Mouse (Mus musculus): ENCODE measurements at regions not wholly inside any gene's neighbourhood (a gene's known extent, or its start where the extent isn't known, plus 50 kb on each side); places are given as distances from the start of the nearest gene placed in this dataset.

- no peak overlapping the region for H3K4me2 ChIP-seq
- H3K9me3 ChIP-seq: no peaks in the 10 kb centered on the region
- H3K27me3 ChIP-seq: no peaks in the 10 kb centered on the region
- no peak overlapping the region for H3K9ac ChIP-seq
- no peaks in the 10 kb centered on the region for H3K36me3 ChIP-seq
- no peak overlapping the region for H3K27ac ChIP-seq (replicated peaks)
- H3K4me1 ChIP-seq (replicated peaks): 0 out of 2 replicates have a peak, but pooled peaks cover 4% of the 10 kb centered on the region
- WGBS: 88% methylated on average over 6 of the region's 6 CpGs
- no peak overlapping the region for H3K4me3 ChIP-seq
- ATAC-seq (ENCODE audit: low read depth): no peak
Measured at GRCm38 (mm10) chr17:67569865-67570264, 62.7 kb downstream of the Lrrc30 start.

DNA sequence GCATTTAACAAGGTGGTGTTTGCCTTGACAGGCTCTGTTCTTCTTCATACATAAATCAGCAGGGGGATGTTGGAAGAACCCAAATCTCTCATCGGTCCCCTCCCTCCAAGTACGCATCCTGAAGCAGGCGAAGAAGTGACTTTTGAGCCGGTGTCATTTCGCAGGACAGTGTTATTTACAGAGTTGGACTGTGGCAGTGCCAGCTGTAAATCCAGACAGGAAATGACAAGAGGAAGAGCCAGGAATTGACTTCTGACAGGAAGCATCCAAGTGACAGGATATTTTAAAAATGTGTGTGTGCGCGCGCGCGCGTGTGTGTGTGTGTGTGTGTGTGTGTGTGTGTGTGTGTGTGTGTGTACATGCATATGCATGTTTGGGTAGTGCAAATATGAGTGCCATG, 66.3 kb downstream of the Lrrc30 start:
- Histone ChIP-seq H3K36me3 (no peaks in the 10 kb centered on the region), H3K27me3 (no peaks in the 10 kb centered on the region), H3K9ac (no peak overlapping the region), H3K4me1 (replicated peaks) (0 out of 2 replicates have a peak, but pooled peaks cover 4% of the 10 kb centered on the region), H3K4me2 (no peak overlapping the region), H3K4me3 (no peak overlapping the region), H3K27ac (replicated peaks) (no peak overlapping the region), H3K9me3 (no peaks in the 10 kb centered on the region)
- 77% methylated on average over 11 of the region's 11 CpGs for WGBS
- ATAC-seq (ENCODE audit: low read depth): no peak

DNA sequence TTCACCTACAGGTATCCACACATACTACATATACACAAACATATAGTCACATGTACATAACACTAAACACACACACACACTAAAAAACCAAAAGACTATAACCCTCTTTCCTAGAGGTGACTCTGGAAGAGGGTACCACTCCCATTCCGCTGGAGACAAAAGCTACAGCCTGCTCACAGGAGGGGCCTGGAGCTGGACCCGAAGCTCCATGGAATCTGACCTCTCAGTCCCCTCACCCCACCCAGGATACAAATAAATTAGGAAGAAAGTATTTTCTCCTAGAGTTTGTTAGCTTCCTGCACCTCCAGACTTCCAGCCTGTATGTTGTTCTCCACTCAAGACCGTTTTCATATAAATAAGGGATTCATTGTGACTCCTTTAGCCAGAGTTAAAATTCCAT, 66.8 kb downstream of the Lrrc30 start:
- no peak overlapping the region for H3K4me3 ChIP-seq
- 0 out of 2 replicates have a peak, but pooled peaks cover 4% of the 10 kb centered on the region for H3K4me1 ChIP-seq (replicated peaks)
- 45% methylated on average over 3 of the region's 3 CpGs for WGBS
- H3K9ac ChIP-seq: no peak overlapping the region
- no peak overlapping the region for H3K4me2 ChIP-seq
- ATAC-seq (ENCODE audit: low read depth): no peak
- H3K9me3 ChIP-seq: no peaks in the 10 kb centered on the region
- no peaks in the 10 kb centered on the region for H3K36me3 ChIP-seq
- no peaks in the 10 kb centered on the region for H3K27me3 ChIP-seq
- H3K27ac ChIP-seq (replicated peaks): 0 out of 2 replicates have a peak overlapping the region, but pooled peaks have one; percentile 46

DNA sequence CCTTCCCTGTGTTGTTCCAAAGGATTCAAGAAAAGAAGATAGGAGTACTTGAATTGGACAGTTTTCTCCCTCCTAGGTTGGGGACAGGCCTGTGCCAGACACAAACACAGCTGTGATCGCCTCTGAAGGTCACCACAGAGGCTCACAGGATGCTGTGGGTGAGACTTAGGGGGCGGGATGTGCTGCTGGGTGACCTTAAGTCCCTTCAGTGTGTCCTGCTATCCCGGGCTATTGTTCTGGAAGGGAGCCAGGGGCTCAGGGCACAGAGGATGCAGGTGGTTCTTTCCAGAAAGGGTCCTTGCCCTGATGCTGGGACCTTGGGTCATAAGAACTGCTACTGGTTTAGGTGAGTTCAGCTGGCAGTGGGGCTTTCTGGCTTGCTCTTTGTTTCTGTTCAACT, 67.7 kb downstream of the Lrrc30 start:
- Histone ChIP-seq H3K27me3 (no peaks in the 10 kb centered on the region), H3K27ac (replicated peaks) (0 out of 2 replicates have a peak overlapping the region, but pooled peaks have one; percentile 46), H3K4me3 (no peak overlapping the region), H3K9ac (no peak overlapping the region), H3K9me3 (no peaks in the 10 kb centered on the region), H3K4me2 (no peak overlapping the region), H3K36me3 (no peaks in the 10 kb centered on the region), H3K4me1 (replicated peaks) (0 out of 2 replicates have a peak, but pooled peaks cover 4% of the 10 kb centered on the region)
- ATAC-seq (ENCODE audit: low read depth): no peak
- WGBS: 69% methylated on average over 3 of the region's 3 CpGs

GRCm38 (mm10) chr17:67563036-67563435, 69.5 kb downstream of the Lrrc30 start:
- Histone ChIP-seq H3K9ac (no peak overlapping the region), H3K27ac (replicated peaks) (no peak overlapping the region), H3K4me1 (replicated peaks) (0 out of 2 replicates have a peak, but pooled peaks cover 4% of the 10 kb centered on the region), H3K27me3 (no peaks in the 10 kb centered on the region), H3K36me3 (no peaks in the 10 kb centered on the region), H3K4me2 (no peak overlapping the region), H3K9me3 (no peaks in the 10 kb centered on the region), H3K4me3 (no peak overlapping the region)
- 88% methylated on average over 7 of the region's 7 CpGs for WGBS
- ATAC-seq (ENCODE audit: low read depth): no peak

DNA sequence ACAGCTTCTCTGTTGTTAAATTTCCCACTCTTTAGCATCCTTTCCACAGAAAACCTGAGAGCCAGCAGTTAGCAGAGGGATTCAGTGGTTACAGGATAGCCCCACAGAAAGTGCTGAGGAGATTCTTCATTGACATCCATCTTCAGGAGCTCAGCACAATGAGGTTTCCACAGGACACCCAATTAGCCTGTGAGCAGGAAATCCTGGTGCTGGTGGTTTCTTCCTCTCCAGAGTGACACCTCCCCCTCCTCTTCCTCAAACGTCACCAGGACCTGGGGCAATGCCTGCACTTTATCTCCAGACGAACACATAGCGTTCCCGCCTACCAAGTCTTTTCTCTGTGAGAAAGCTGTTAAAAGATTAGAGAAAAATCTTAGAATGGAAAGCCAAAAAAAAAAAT, 70.7 kb downstream of the Lrrc30 start:
- H3K27me3 ChIP-seq: no peaks in the 10 kb centered on the region
- no peak for ATAC-seq (ENCODE audit: low read depth)

GRCm38 (mm10) chr17:67557351-67557870, 75.1 kb downstream of the Lrrc30 start:
- Histone ChIP-seq H3K4me2 (no peak overlapping the region), H3K36me3 (no peaks in the 10 kb centered on the region), H3K4me1 (replicated peaks) (peaks cover 7% of the 10 kb centered on the region), H3K4me3 (no peak overlapping the region), H3K9me3 (no peaks in the 10 kb centered on the region), H3K27ac (replicated peaks) (no peak overlapping the region), H3K9ac (no peak overlapping the region), H3K27me3 (no peaks in the 10 kb centered on the region)
- ATAC-seq (ENCODE audit: low read depth): no peak
- 70% methylated on average over 7 of the region's 7 CpGs for WGBS

More for the DNA sequence above, 70.7 kb downstream of the Lrrc30 start:
- no peaks in the 10 kb centered on the region for H3K9me3 ChIP-seq
- no peak overlapping the region for H3K4me3 ChIP-seq
- H3K4me1 ChIP-seq (replicated peaks): 0 out of 2 replicates have a peak, but pooled peaks cover 4% of the 10 kb centered on the region
- H3K4me2 ChIP-seq: no peak overlapping the region
- no peak overlapping the region for H3K9ac ChIP-seq
- no peaks in the 10 kb centered on the region for H3K36me3 ChIP-seq
- H3K27ac ChIP-seq (replicated peaks): no peak overlapping the region
- whole genome bisulfite sequencing: 85% methylated on average over 4 of the region's 4 CpGs

DNA sequence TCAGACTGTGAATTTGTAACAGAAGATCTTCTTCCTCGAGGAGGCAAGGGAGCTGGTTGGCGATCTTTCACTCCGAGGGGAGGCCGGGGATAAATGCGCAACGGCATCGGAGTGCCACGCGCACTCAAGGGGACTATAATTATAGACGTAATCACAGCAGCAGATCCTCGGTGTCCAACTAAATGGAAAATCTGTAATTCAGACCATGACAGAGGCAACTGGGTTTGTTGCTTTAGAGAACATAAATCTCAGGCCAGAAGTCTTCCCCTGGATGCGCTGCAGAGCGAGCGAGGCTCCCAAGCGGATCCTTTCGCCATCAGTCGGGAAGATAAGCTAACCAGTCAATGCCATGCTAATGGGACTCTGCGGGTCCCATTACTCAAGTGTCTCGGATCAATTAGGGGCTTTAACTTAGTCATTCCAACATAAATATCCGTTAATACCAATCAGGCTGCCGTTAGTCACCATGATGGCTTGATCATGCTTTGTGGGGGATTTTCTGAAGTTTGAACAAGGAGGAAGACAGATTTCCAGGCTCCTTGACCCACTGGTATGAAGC, 79.9 kb downstream of the Lrrc30 start:
- H3K9ac ChIP-seq: no peak overlapping the region
- peaks cover 18% of the 10 kb centered on the region for H3K4me1 ChIP-seq (replicated peaks)
- H3K27ac ChIP-seq (replicated peaks): no peak overlapping the region
- no peaks in the 10 kb centered on the region for H3K9me3 ChIP-seq
- H3K27me3 ChIP-seq: no peaks in the 10 kb centered on the region
- WGBS: 49% methylated on average over 21 of the region's 21 CpGs
- no peaks in the 10 kb centered on the region for H3K36me3 ChIP-seq
- no peak overlapping the region for H3K4me3 ChIP-seq
- 0 out of 2 replicates have a peak, but pooled peaks have one; percentile 45 for ATAC-seq (ENCODE audit: low read depth)
- peak overlapping the region; percentile 38 for H3K4me2 ChIP-seq

GRCm38 (mm10) chr17:67548966-67549700, 83.4 kb downstream of the Lrrc30 start:
- no peak overlapping the region for H3K27ac ChIP-seq (replicated peaks)
- H3K27me3 ChIP-seq: no peaks in the 10 kb centered on the region
- no peaks in the 10 kb centered on the region for H3K36me3 ChIP-seq
- H3K4me3 ChIP-seq: no peak overlapping the region
- peaks cover 18% of the 10 kb centered on the region for H3K4me1 ChIP-seq (replicated peaks)
- H3K4me2 ChIP-seq: no peak overlapping the region
- H3K9me3 ChIP-seq: no peaks in the 10 kb centered on the region
- ATAC-seq (ENCODE audit: low read depth): peak; percentile 48
- H3K9ac ChIP-seq: no peak overlapping the region
- WGBS: 32% methylated on average over 11 of the region's 11 CpGs

GRCm38 (mm10) chr17:67544410-67544809, 88.1 kb downstream of the Lrrc30 start:
- H3K9ac ChIP-seq: no peak overlapping the region
- H3K4me1 ChIP-seq (replicated peaks): peaks cover 9% of the 10 kb centered on the region
- H3K36me3 ChIP-seq: no peaks in the 10 kb centered on the region
- no peaks in the 10 kb centered on the region for H3K9me3 ChIP-seq
- WGBS: 87% methylated on average over 7 of the region's 7 CpGs
- no peak overlapping the region for H3K27ac ChIP-seq (replicated peaks)
- H3K4me3 ChIP-seq: no peak overlapping the region
- no peak overlapping the region for H3K4me2 ChIP-seq
- ATAC-seq (ENCODE audit: low read depth): no peak
- no peaks in the 10 kb centered on the region for H3K27me3 ChIP-seq

DNA sequence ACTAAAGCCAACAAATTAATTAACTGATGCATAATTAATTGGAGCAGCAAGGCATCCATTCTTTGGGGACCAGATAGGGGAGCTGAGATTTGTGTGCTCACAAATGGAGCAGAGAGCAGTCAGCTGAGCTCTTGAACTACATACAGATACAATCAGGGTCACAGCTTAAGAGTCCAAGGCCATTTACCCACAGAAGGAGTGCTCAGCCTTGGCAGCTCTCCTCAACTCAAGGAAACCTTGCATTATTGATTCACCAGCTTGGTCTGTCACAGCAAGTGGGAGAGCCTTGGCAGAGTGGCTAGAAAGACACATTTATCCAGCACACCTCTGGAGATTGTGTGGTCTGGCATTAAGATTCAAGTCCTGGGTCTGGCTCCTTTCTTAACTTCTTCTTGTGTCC, 100.2 kb downstream of the Lrrc30 start:
- H3K4me2 ChIP-seq: no peak overlapping the region

GRCm38 (mm10) chr17:67520848-67521411, 111.6 kb downstream of the Lrrc30 start:
- Histone ChIP-seq H3K27me3 (no peaks in the 10 kb centered on the region), H3K4me3 (no peak overlapping the region), H3K4me1 (replicated peaks) (no peaks in the 10 kb centered on the region), H3K36me3 (no peaks in the 10 kb centered on the region), H3K9ac (no peak overlapping the region), H3K9me3 (no peaks in the 10 kb centered on the region), H3K27ac (replicated peaks) (no peak overlapping the region), H3K4me2 (no peak overlapping the region)
- WGBS: 82% methylated on average over 8 of the region's 8 CpGs
- no peak for ATAC-seq (ENCODE audit: low read depth)

More for the DNA sequence above, 100.2 kb downstream of the Lrrc30 start:
- peaks cover 4% of the 10 kb centered on the region; the same call in 1 of the 2 replicates for H3K4me1 ChIP-seq (replicated peaks)
- no peak overlapping the region for H3K27ac ChIP-seq (replicated peaks)
- H3K36me3 ChIP-seq: no peaks in the 10 kb centered on the region
- no peak for ATAC-seq (ENCODE audit: low read depth)
- no peaks in the 10 kb centered on the region for H3K27me3 ChIP-seq
- no peaks in the 10 kb centered on the region for H3K9me3 ChIP-seq
- no peak overlapping the region for H3K4me3 ChIP-seq
- H3K9ac ChIP-seq: no peak overlapping the region

Measured in neural tube, embryonic 13.5 days (tissue).